Mouse (Mus musculus) embryonic fibroblast, embryonic 13.5 days (primary cell): ENCODE data around the gene Hcn4. TPM values are rescaled to one million over a fixed set of nuclear protein-coding genes. Genes with fewer than 3 reads are reported as not detected.

Experiments
- H3K27ac ChIP-seq: 2 replicates; pipeline ENCODE4 v1.5.1; 2012; ENCODE audit warnings: low read length, control low read depth, inconsistent platforms; ENCODE audit not compliant: insufficient read depth
- H3K4me1 ChIP-seq: 2 replicates; pipeline ENCODE4 v1.6.1; 2011; ENCODE audit warnings: low read length; ENCODE audit not compliant: control insufficient read depth, insufficient read depth
- H3K4me3 ChIP-seq: 2 replicates; pipeline ENCODE4 v1.5.1; 2011; ENCODE audit warnings: mild to moderate bottlenecking, control low read depth, low read length; ENCODE audit not compliant: insufficient read depth
- CTCF ChIP-seq: IDR thresholded peaks from 2 replicates; pipeline ENCODE4 v1.5.1; 2011; ENCODE audit warnings: mild to moderate bottlenecking, control low read depth, low read length, moderate library complexity, borderline replicate concordance; ENCODE audit not compliant: insufficient read depth
- POLR2A ChIP-seq: IDR thresholded peaks from 2 replicates; pipeline ENCODE4 v1.6.1; 2011; ENCODE audit warnings: low read depth, mild to moderate bottlenecking, control low read depth, low read length, moderate library complexity
- polyA plus RNA-seq: library from polyadenylated mRNA; stranded (reverse); fragments of >200 nt; gene quantifications from 2 replicates; pipeline ENCODE4 v1.2.4, GENCODE M21; 2011; ENCODE audit warnings: low read depth; ENCODE audit not compliant: missing spikeins, insufficient read length

The Hcn4 gene
- polyA plus RNA-seq, 1 experiment, result not detected

GRCm38 (mm10) chr9:58874354-58874753, 51.1 kb downstream of the Hcn4 start:
- no peak overlapping the region for H3K4me3 ChIP-seq

GRCm38 (mm10) chr9:58875439-58875838, 52.2 kb downstream of the Hcn4 start:
- Histone ChIP-seq H3K4me3 (no peak overlapping the region), H3K4me1 (no peaks in the 10 kb centered on the region; the same call in 1 of the 2 replicates), H3K27ac (no peak overlapping the region)
- no peak for TF ChIP-seq POLR2A
- TF ChIP-seq CTCF, result no peak

More at GRCm38 (mm10) chr9:58874354-58874753, 51.1 kb downstream of the Hcn4 start:
- TF ChIP-seq CTCF (no peak), POLR2A (no peak)
- H3K4me1 ChIP-seq, result no peaks in the 10 kb centered on the region; the same call in 1 of the 2 replicates
- H3K27ac ChIP-seq, result no peak overlapping the region

GRCm38 (mm10) chr9:58876946-58877625, 53.9 kb downstream of the Hcn4 start:
- TF ChIP-seq POLR2A, result no peak
- Histone ChIP-seq H3K4me3 (no peak overlapping the region), H3K27ac (no peak overlapping the region), H3K4me1 (no peaks in the 10 kb centered on the region; the same call in 1 of the 2 replicates)

- Histone ChIP-seq H3K27ac (no peak overlapping the region), H3K4me3 (no peak overlapping the region), H3K4me1 (no peaks in the 10 kb centered on the region; the same call in 1 of the 2 replicates)
- TF ChIP-seq POLR2A (no peak), CTCF (no peak)
Measured at GRCm38 (mm10) chr9:58879836-58880235, 56.6 kb downstream of the Hcn4 start.

- TF ChIP-seq POLR2A, result no peak
- TF ChIP-seq CTCF, result no peak
- no peak overlapping the region for H3K27ac ChIP-seq
- no peaks in the 10 kb centered on the region for H3K4me1 ChIP-seq
- H3K4me3 ChIP-seq, result no peak overlapping the region
Measured at GRCm38 (mm10) chr9:58882686-58883085, 59.5 kb downstream of the Hcn4 start.

- H3K4me1 ChIP-seq, result no peaks in the 10 kb centered on the region
- TF ChIP-seq POLR2A (no peak), CTCF (no peak)
Measured at GRCm38 (mm10) chr9:58889782-58890448, 66.7 kb downstream of the Hcn4 start.

GRCm38 (mm10) chr9:58890893-58891292, 67.7 kb downstream of the Hcn4 start:
- no peak overlapping the region for H3K4me3 ChIP-seq
- H3K27ac ChIP-seq, result no peak overlapping the region
- H3K4me1 ChIP-seq, result no peaks in the 10 kb centered on the region
- TF ChIP-seq CTCF (no peak), POLR2A (no peak)

More at GRCm38 (mm10) chr9:58889782-58890448, 66.7 kb downstream of the Hcn4 start:
- H3K27ac ChIP-seq, result no peak overlapping the region
- H3K4me3 ChIP-seq, result no peak overlapping the region

- Histone ChIP-seq H3K27ac (no peak overlapping the region), H3K4me1 (no peaks in the 10 kb centered on the region), H3K4me3 (no peak overlapping the region)
- no peak for TF ChIP-seq CTCF
- no peak for TF ChIP-seq POLR2A
Measured at GRCm38 (mm10) chr9:58891840-58892640, 68.8 kb downstream of the Hcn4 start.

- no peaks in the 10 kb centered on the region for H3K4me1 ChIP-seq
- no peak overlapping the region for H3K4me3 ChIP-seq
- no peak for TF ChIP-seq POLR2A
- no peak for TF ChIP-seq CTCF
- no peak overlapping the region for H3K27ac ChIP-seq
Measured at GRCm38 (mm10) chr9:58899602-58900001, 76.4 kb downstream of the Hcn4 start.
